Mouse (Mus musculus): Measurements from ENCODE around the gene Ak6.

Gene Ak6

GRCm38 (mm10) chr13:100703468-100703867, 52.7 kb downstream of the Ak6 start:
- peaks cover 22% of the 10 kb centered on the region for H3K36me3 ChIP-seq (ENCODE audit: control insufficient read depth, insufficient read depth, low read length, poor library complexity, severe bottlenecking)
- peaks cover 1% of the 10 kb centered on the region; the same call in 1 of the 2 replicates for H3K27me3 ChIP-seq (ENCODE audit: control insufficient read depth, insufficient read depth, low read length, poor library complexity, severe bottlenecking)
- DNase-seq (ENCODE audit: low read depth, low spot score): peak; percentile 16

DNA sequence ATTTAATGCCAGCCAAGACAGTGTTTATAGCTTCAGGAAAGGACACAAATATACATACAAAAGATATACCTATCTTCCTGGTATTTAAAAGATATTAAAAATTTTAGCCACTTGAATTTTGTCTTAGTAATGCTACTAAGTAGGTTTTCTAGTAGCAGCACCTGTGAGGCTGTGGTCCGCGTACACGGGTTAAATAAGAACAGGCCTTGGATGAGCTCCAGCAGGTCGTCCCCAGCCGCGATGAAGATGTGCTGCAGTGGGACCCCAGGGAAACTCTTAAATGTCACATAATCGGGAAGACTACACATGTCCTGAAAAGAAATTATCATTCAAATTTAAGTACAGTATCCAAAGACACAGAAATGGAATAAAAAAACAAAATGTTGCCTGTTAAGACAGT, 55.4 kb downstream of the Ak6 start:
- DNase-seq (ENCODE audit: low read depth, low spot score): no peak
- peaks cover 25% of the 10 kb centered on the region for H3K36me3 ChIP-seq (ENCODE audit: control insufficient read depth, insufficient read depth, low read length, poor library complexity, severe bottlenecking)
- H3K27me3 ChIP-seq (ENCODE audit: control insufficient read depth, insufficient read depth, low read length, poor library complexity, severe bottlenecking): peaks cover 1% of the 10 kb centered on the region; the same call in 1 of the 2 replicates

DNA sequence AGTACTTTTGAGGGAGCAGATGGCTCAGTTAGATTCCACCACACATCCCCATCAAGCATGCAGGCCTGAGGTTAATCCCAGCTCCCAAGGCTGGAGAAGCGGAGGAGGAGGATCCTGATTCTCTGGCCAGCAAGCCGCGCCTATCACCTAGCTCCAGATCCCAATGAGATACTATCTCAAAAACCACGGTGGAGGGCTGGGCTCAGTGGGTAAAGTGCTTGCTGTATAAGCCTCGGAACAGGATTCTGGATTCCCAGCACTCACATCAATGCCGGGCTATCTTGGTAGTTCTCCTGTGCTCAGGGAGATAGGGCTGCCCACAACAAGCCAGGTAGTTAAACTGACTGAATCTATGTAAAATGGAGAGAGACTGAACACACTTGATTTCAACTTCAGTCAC, 64.7 kb downstream of the Ak6 start:
- no peak for DNase-seq (ENCODE audit: low read depth, low spot score)
- no peaks in the 10 kb centered on the region for H3K27me3 ChIP-seq (ENCODE audit: control insufficient read depth, insufficient read depth, low read length, poor library complexity, severe bottlenecking)

More for the DNA sequence above, 64.7 kb downstream of the Ak6 start:
- peaks cover 13% of the 10 kb centered on the region for H3K36me3 ChIP-seq (ENCODE audit: control insufficient read depth, insufficient read depth, low read length, poor library complexity, severe bottlenecking)
